Mouse (Mus musculus) cortical plate, adult 2 months (tissue): ENCODE measurements around the gene Mlc1.

Source experiments
- CTCF ChIP-seq: fragments of 200-500 bp; IDR thresholded peaks from 2 replicates; pipeline ENCODE4 v1.5.1; 2011; ENCODE audit warnings: mild to moderate bottlenecking, control low read depth, low read length; ENCODE audit not compliant: insufficient read depth; ENCODE audit errors: extremely low read depth
- POLR2A ChIP-seq: fragments of 200-500 bp; IDR thresholded peaks from 2 replicates; pipeline ENCODE4 v1.6.1; 2011; ENCODE audit warnings: mild to moderate bottlenecking, low read length, control low read depth; ENCODE audit not compliant: insufficient read depth; ENCODE audit errors: extremely low read depth

DNA sequence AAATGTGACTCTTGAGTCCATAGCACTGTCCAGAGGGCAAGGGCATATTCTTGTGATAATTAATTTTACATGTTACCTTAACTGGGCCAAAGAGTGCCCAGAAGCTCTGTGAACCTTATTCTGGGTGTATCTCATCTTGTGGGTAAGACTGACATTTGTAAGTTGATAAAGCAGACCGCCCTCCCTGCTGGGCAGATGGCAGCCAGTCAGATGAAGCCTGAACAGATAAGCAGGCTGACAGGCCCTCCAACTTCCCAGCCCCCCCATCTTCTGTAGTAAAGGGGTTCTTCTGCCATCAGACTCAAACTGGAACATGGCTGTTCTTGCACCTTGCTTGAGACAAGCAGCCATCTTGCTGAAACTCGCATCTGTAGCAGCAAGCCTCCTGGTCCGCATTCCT is 37.9 kb upstream of the Mlc1 start:
- TF ChIP-seq POLR2A (no peak), CTCF (no peak)
